Mouse (Mus musculus): Measurements from ENCODE around the gene Tesc. TPM values are rescaled to one million over a fixed set of nuclear protein-coding genes. Genes with fewer than 3 reads are reported as not detected.

Gene Tesc
- polyA plus RNA-seq, 2 experiments: 2.2 to 8.6 TPM

GRCm38 (mm10) chr5:118090101-118090500 lies 62.6 kb downstream of the Tesc start:
- Histone ChIP-seq H3K36me3 (ENCODE audit: control insufficient read depth, insufficient read depth, low read length) (peaks cover 50% of the 10 kb centered on the region), H3K4me3 (replicated peaks; ENCODE audit: low read length) (no peak overlapping the region), H3K9ac (ENCODE audit: low read depth, low read length, severe bottlenecking) (no peak overlapping the region), H3K4me2 (replicated peaks; ENCODE audit: low read depth, low read length, severe bottlenecking) (no peak overlapping the region), H3K4me1 (ENCODE audit: control insufficient read depth, insufficient read depth, low read length) (no peaks in the 10 kb centered on the region; the same call in 1 of the 2 replicates), H3K9me3 (ENCODE audit: control insufficient read depth, low read length) (no peaks in the 10 kb centered on the region), H3K27ac (replicated peaks; ENCODE audit: low read depth, low read length) (no peak overlapping the region), H3K27me3 (ENCODE audit: control insufficient read depth, insufficient read depth, low read length) (no peaks in the 10 kb centered on the region)
- whole genome bisulfite sequencing: 93% methylated on average over 6 of the region's 6 CpGs
- ATAC-seq (ENCODE audit: low FRiP score, low read depth) (no peak), DNase-seq (ENCODE audit: low spot score) (no peak)
- TF ChIP-seq POLR2A (IDR thresholded peaks at IDR 0.05; ENCODE audit: borderline replicate concordance, extremely low read depth, insufficient read depth, insufficient read length): no peak

GRCm38 (mm10) chr5:118090837-118091236 lies 63.3 kb downstream of the Tesc start:
- Histone ChIP-seq H3K9me3 (ENCODE audit: control insufficient read depth, low read length) (no peaks in the 10 kb centered on the region), H3K27me3 (ENCODE audit: control insufficient read depth, insufficient read depth, low read length) (no peaks in the 10 kb centered on the region), H3K27ac (replicated peaks; ENCODE audit: low read depth, low read length) (no peak overlapping the region), H3K36me3 (ENCODE audit: control insufficient read depth, insufficient read depth, low read length) (peaks cover 57% of the 10 kb centered on the region), H3K4me1 (ENCODE audit: control insufficient read depth, insufficient read depth, low read length) (no peaks in the 10 kb centered on the region; the same call in 1 of the 2 replicates), H3K9ac (ENCODE audit: low read depth, low read length, severe bottlenecking) (no peak overlapping the region), H3K4me3 (replicated peaks; ENCODE audit: low read length) (no peak overlapping the region), H3K4me2 (replicated peaks; ENCODE audit: low read depth, low read length, severe bottlenecking) (no peak overlapping the region)
- DNase-seq (ENCODE audit: low spot score): no peak
- WGBS: 90% methylated on average over 2 of the region's 2 CpGs
- TF ChIP-seq POLR2A (IDR thresholded peaks at IDR 0.05; ENCODE audit: borderline replicate concordance, extremely low read depth, insufficient read depth, insufficient read length): no peak
- no peak for ATAC-seq (ENCODE audit: low FRiP score, low read depth)

- Histone ChIP-seq H3K27ac (replicated peaks; ENCODE audit: low read depth, low read length) (no peak overlapping the region), H3K9me3 (ENCODE audit: control insufficient read depth, low read length) (no peaks in the 10 kb centered on the region), H3K27me3 (ENCODE audit: control insufficient read depth, insufficient read depth, low read length) (no peaks in the 10 kb centered on the region), H3K4me2 (replicated peaks; ENCODE audit: low read depth, low read length, severe bottlenecking) (no peak overlapping the region), H3K36me3 (ENCODE audit: control insufficient read depth, insufficient read depth, low read length) (peaks cover 67% of the 10 kb centered on the region), H3K4me3 (replicated peaks; ENCODE audit: low read length) (no peak overlapping the region), H3K4me1 (ENCODE audit: control insufficient read depth, insufficient read depth, low read length) (no peaks in the 10 kb centered on the region), H3K9ac (ENCODE audit: low read depth, low read length, severe bottlenecking) (no peak overlapping the region)
- DNase-seq (ENCODE audit: low spot score) (no peak), ATAC-seq (ENCODE audit: low FRiP score, low read depth) (no peak)
- whole genome bisulfite sequencing: 79% methylated on average over 11 of the region's 11 CpGs
- TF ChIP-seq POLR2A (IDR thresholded peaks at IDR 0.05; ENCODE audit: borderline replicate concordance, extremely low read depth, insufficient read depth, insufficient read length): no peak
Measured at GRCm38 (mm10) chr5:118093321-118094035, 65.9 kb downstream of the Tesc start.

GRCm38 (mm10) chr5:118095433-118095832 lies 67.9 kb downstream of the Tesc start:
- Histone ChIP-seq H3K4me2 (replicated peaks; ENCODE audit: low read depth, low read length, severe bottlenecking) (no peak overlapping the region), H3K36me3 (ENCODE audit: control insufficient read depth, insufficient read depth, low read length) (peaks cover 61% of the 10 kb centered on the region), H3K9ac (ENCODE audit: low read depth, low read length, severe bottlenecking) (no peak overlapping the region), H3K27me3 (ENCODE audit: control insufficient read depth, insufficient read depth, low read length) (no peaks in the 10 kb centered on the region), H3K4me3 (replicated peaks; ENCODE audit: low read length) (no peak overlapping the region), H3K4me1 (ENCODE audit: control insufficient read depth, insufficient read depth, low read length) (no peaks in the 10 kb centered on the region), H3K27ac (replicated peaks; ENCODE audit: low read depth, low read length) (no peak overlapping the region), H3K9me3 (ENCODE audit: control insufficient read depth, low read length) (no peaks in the 10 kb centered on the region)
- ATAC-seq (ENCODE audit: low FRiP score, low read depth) (no peak), DNase-seq (ENCODE audit: low spot score) (no peak)
- TF ChIP-seq POLR2A (IDR thresholded peaks at IDR 0.05; ENCODE audit: borderline replicate concordance, extremely low read depth, insufficient read depth, insufficient read length): no peak
- WGBS: 93% methylated on average over 11 of the region's 11 CpGs

GRCm38 (mm10) chr5:118095849-118096248 lies 68.3 kb downstream of the Tesc start:
- Histone ChIP-seq H3K4me1 (ENCODE audit: control insufficient read depth, insufficient read depth, low read length) (no peaks in the 10 kb centered on the region), H3K4me3 (replicated peaks; ENCODE audit: low read length) (no peak overlapping the region), H3K27ac (replicated peaks; ENCODE audit: low read depth, low read length) (no peak overlapping the region), H3K9ac (ENCODE audit: low read depth, low read length, severe bottlenecking) (no peak overlapping the region), H3K4me2 (replicated peaks; ENCODE audit: low read depth, low read length, severe bottlenecking) (no peak overlapping the region), H3K27me3 (ENCODE audit: control insufficient read depth, insufficient read depth, low read length) (no peaks in the 10 kb centered on the region), H3K36me3 (ENCODE audit: control insufficient read depth, insufficient read depth, low read length) (peaks cover 57% of the 10 kb centered on the region), H3K9me3 (ENCODE audit: control insufficient read depth, low read length) (no peaks in the 10 kb centered on the region)
- DNase-seq (ENCODE audit: low spot score) (no peak), ATAC-seq (ENCODE audit: low FRiP score, low read depth) (no peak)
- no peak for TF ChIP-seq POLR2A (IDR thresholded peaks at IDR 0.05; ENCODE audit: borderline replicate concordance, extremely low read depth, insufficient read depth, insufficient read length)
- WGBS: 86% methylated on average over 4 of the region's 4 CpGs

Measured in limb, embryonic 14.5 days (tissue).